Mouse (Mus musculus) CD4-positive, CD25-positive, alpha-beta regulatory T cell, adult 2 months (primary cell): ENCODE results near the gene Lamtor5.

ENCODE experiments used
- DNase-seq: peaks from one replicate; pipeline ENCODE4 v3.0.0-alpha.2; 2012; ENCODE audit warnings: low read depth, low spot score

Gene Lamtor5

GRCm38 (mm10) chr3:107278479-107279269 lies at the start of gene Lamtor5:
Gene Lamtor5, plus strand, starts transcription at chr3:107278858.
- peak; percentile 90 for DNase-seq

GRCm38 (mm10) chr3:107229221-107229620 lies 49.4 kb upstream of the Lamtor5 start:
- no peak for DNase-seq

GRCm38 (mm10) chr3:107229822-107230221 lies 48.8 kb upstream of the Lamtor5 start:
- no peak for DNase-seq

GRCm38 (mm10) chr3:107230527-107230926 lies 48.1 kb upstream of the Lamtor5 start, which contains the start of gene A630076J17Rik:
Gene A630076J17Rik, plus strand, starts transcription at chr3:107230614.
- DNase-seq = no peak

GRCm38 (mm10) chr3:107231202-107231601 lies 47.5 kb upstream of the Lamtor5 start:
- no peak for DNase-seq

- DNase-seq = peak; percentile 94
These were observed 45.3 kb upstream of the Lamtor5 start for GRCm38 (mm10) chr3:107233351-107233813.

GRCm38 (mm10) chr3:107233945-107234344 lies 44.7 kb upstream of the Lamtor5 start:
- DNase-seq = no peak

- DNase-seq = no peak
These were observed 40.6 kb upstream of the Lamtor5 start for GRCm38 (mm10) chr3:107238051-107238450.

- DNase-seq = no peak
These were observed 40.1 kb upstream of the Lamtor5 start for GRCm38 (mm10) chr3:107238471-107238980.

GRCm38 (mm10) chr3:107239607-107240006 lies 39.1 kb upstream of the Lamtor5 start, which contains the start of gene Prok1:
Gene Prok1, minus strand, starts transcription at chr3:107239707.
- no peak for DNase-seq

GRCm38 (mm10) chr3:107241389-107242094 lies 37.1 kb upstream of the Lamtor5 start:
- no peak for DNase-seq

- no peak for DNase-seq
These were observed 31.8 kb upstream of the Lamtor5 start for GRCm38 (mm10) chr3:107246876-107247275.

GRCm38 (mm10) chr3:107249042-107249441 lies 29.6 kb upstream of the Lamtor5 start:
- DNase-seq = no peak

- DNase-seq = no peak
These were observed 28.3 kb upstream of the Lamtor5 start for GRCm38 (mm10) chr3:107250320-107250719.

GRCm38 (mm10) chr3:107252035-107252434 lies 26.6 kb upstream of the Lamtor5 start:
- no peak for DNase-seq

GRCm38 (mm10) chr3:107253925-107254324 lies 24.7 kb upstream of the Lamtor5 start:
- no peak for DNase-seq

- DNase-seq = no peak
These were observed 22.7 kb upstream of the Lamtor5 start for GRCm38 (mm10) chr3:107255992-107256391.

- DNase-seq = no peak
These were observed 21.9 kb upstream of the Lamtor5 start for GRCm38 (mm10) chr3:107256724-107257123.

GRCm38 (mm10) chr3:107257924-107258323 lies 20.7 kb upstream of the Lamtor5 start:
- DNase-seq = no peak

- no peak for DNase-seq
These were observed 17.5 kb upstream of the Lamtor5 start for GRCm38 (mm10) chr3:107260956-107261850.

GRCm38 (mm10) chr3:107261851-107262165 lies 16.9 kb upstream of the Lamtor5 start:
- no peak for DNase-seq
